Mouse (Mus musculus) MEL (cell line): Measurements from ENCODE around the gene Icos. TPM values are rescaled to one million over a fixed set of nuclear protein-coding genes. Genes with fewer than 3 reads are reported as not detected.

Experiments
- DNase-seq: peaks from one replicate; pipeline ENCODE4 v3.0.0; 2011; ENCODE audit warnings: low read depth, low spot score
- H3K27ac ChIP-seq: 2 replicates; pipeline ENCODE4 v1.5.1; 2012; ENCODE audit warnings: low read depth, mild to moderate bottlenecking, control low read depth, low read length, moderate library complexity; ENCODE audit not compliant: control insufficient read depth
- H3K27me3 ChIP-seq, 2 experiments: fragments of 150-350 bp in 1 of 2; sonication (generic) in 1 of 2; 2 replicates each; pipeline ENCODE4 v1.6.1; 2012; ENCODE audit warnings: low read length in 2 of 2, mild to moderate bottlenecking in 2 of 2, improper control_type of control experiment in 1 of 2, moderate library complexity in 1 of 2; ENCODE audit not compliant: insufficient read depth in 2 of 2, control insufficient read depth in 1 of 2
- H3K36me3 ChIP-seq, 2 experiments: 2 replicates each; pipeline ENCODE4 v1.6.1; 2012 to 2014; ENCODE audit warnings: low read length in 2 of 2, improper control_type of control experiment in 1 of 2, inconsistent platforms in 1 of 2, mild to moderate bottlenecking in 1 of 2; ENCODE audit not compliant: insufficient read depth in 2 of 2, control insufficient read depth in 1 of 2
- H3K4me1 ChIP-seq, 2 experiments: fragments of 150-350 bp in 1 of 2; sonication (generic) in 1 of 2; 2 replicates each; pipeline ENCODE4 v1.6.1; 2012; ENCODE audit warnings: low read length in 2 of 2, improper control_type of control experiment in 1 of 2, mild to moderate bottlenecking in 1 of 2; ENCODE audit not compliant: insufficient read depth in 2 of 2, control insufficient read depth in 1 of 2
- H3K4me3 ChIP-seq, 2 experiments: fragments of 150-350 bp in 1 of 2; sonication (generic) in 1 of 2; 2 replicates each; pipeline ENCODE4 v1.5.1; 2012; ENCODE audit warnings: low read depth in 2 of 2, low read length in 2 of 2, mild to moderate bottlenecking in 2 of 2, moderate library complexity in 2 of 2, control low read depth in 1 of 2, improper control_type of control experiment in 1 of 2; ENCODE audit not compliant: control insufficient read depth in 1 of 2, insufficient read depth in 1 of 2
- H3K79me2 ChIP-seq: 2 replicates; pipeline ENCODE4 v1.6.1; 2012; ENCODE audit warnings: mild to moderate bottlenecking, low read length, moderate library complexity; ENCODE audit not compliant: control insufficient read depth, poor library complexity, insufficient read depth
- H3K9ac ChIP-seq: 2 replicates; pipeline ENCODE4 v1.6.1; 2012; ENCODE audit warnings: low read depth, mild to moderate bottlenecking, control low read depth, low read length, moderate library complexity; ENCODE audit not compliant: control insufficient read depth, poor library complexity, severe bottlenecking
- H3K9me3 ChIP-seq: fragments of 150-350 bp; sonication (generic); replicated peaks from 2 replicates; pipeline ENCODE4 v1.6.1; 2012; ENCODE audit warnings: mild to moderate bottlenecking, low read length, improper control_type of control experiment, moderate library complexity; ENCODE audit not compliant: insufficient read depth
- BHLHE40 ChIP-seq: IDR thresholded peaks from 2 replicates; pipeline ENCODE4 v1.6.1; 2012; ENCODE audit warnings: low read depth, mild to moderate bottlenecking, inconsistent platforms, low read length, improper control_type of control experiment, borderline replicate concordance
- E2F4 ChIP-seq: IDR thresholded peaks from 2 replicates; pipeline ENCODE4 v1.6.1; 2011; ENCODE audit warnings: low read depth, low read length, improper control_type of control experiment, borderline replicate concordance
- ELF1 ChIP-seq: IDR thresholded peaks from 2 replicates; pipeline ENCODE4 v1.6.1; 2014; ENCODE audit warnings: low read depth, mild to moderate bottlenecking, inconsistent platforms, low read length, improper control_type of control experiment, moderate library complexity
- ETS1 ChIP-seq: IDR thresholded peaks from 2 replicates; pipeline ENCODE4 v1.6.1; 2012; ENCODE audit warnings: low read depth, mild to moderate bottlenecking, inconsistent platforms, low read length, improper control_type of control experiment, moderate library complexity
- GABPA ChIP-seq: IDR thresholded peaks from 2 replicates; pipeline ENCODE4 v1.6.1; 2012; ENCODE audit warnings: low read depth, mild to moderate bottlenecking, inconsistent platforms, low read length, improper control_type of control experiment, moderate library complexity
- GATA1 ChIP-seq: IDR thresholded peaks from 2 replicates; pipeline ENCODE4 v1.6.1; 2011; ENCODE audit warnings: low read depth, low read length, improper control_type of control experiment
- HCFC1 ChIP-seq: IDR thresholded peaks from 2 replicates; pipeline ENCODE4 v1.6.1; 2012; ENCODE audit warnings: low read depth, mild to moderate bottlenecking, inconsistent platforms, low read length, improper control_type of control experiment, moderate library complexity
- MAX ChIP-seq: IDR thresholded peaks from 2 replicates; pipeline ENCODE4 v1.6.1; 2011; ENCODE audit warnings: low read length, improper control_type of control experiment
- MEF2A ChIP-seq: IDR thresholded peaks from 2 replicates; pipeline ENCODE4 v1.6.1; 2014; ENCODE audit warnings: low read depth, mild to moderate bottlenecking, inconsistent platforms, low read length, improper control_type of control experiment; ENCODE audit not compliant: poor library complexity, insufficient replicate concordance, severe bottlenecking; ENCODE audit errors: extremely low read depth
- MYB ChIP-seq: IDR thresholded peaks from 2 replicates; pipeline ENCODE4 v1.6.1; 2011; ENCODE audit warnings: mild to moderate bottlenecking, low read depth, low read length, improper control_type of control experiment
- MYC ChIP-seq: IDR thresholded peaks from 2 replicates; pipeline ENCODE4 v1.6.1; 2011; ENCODE audit warnings: low read depth, mild to moderate bottlenecking, low read length, improper control_type of control experiment, moderate library complexity
- POLR2A ChIP-seq, 2 experiments: IDR thresholded peaks; 2 replicates each; pipeline ENCODE4 v1.6.1; 2011 to 2012; ENCODE audit warnings: low read length in 2 of 2, mild to moderate bottlenecking in 2 of 2, control low read depth in 1 of 2, improper control_type of control experiment in 1 of 2, low read depth in 1 of 2, moderate library complexity in 1 of 2; ENCODE audit not compliant: control insufficient read depth in 1 of 2, insufficient read depth in 1 of 2, poor library complexity in 1 of 2
- RAD21 ChIP-seq: IDR thresholded peaks from 2 replicates; pipeline ENCODE4 v1.6.1; 2011; ENCODE audit warnings: mild to moderate bottlenecking, low read depth, low read length, improper control_type of control experiment
- TAL1 ChIP-seq: IDR thresholded peaks from 2 replicates; pipeline ENCODE4 v1.6.1; 2012; ENCODE audit warnings: mild to moderate bottlenecking, inconsistent platforms, low read length, moderate library complexity, mixed read lengths
- TCF12 ChIP-seq: IDR thresholded peaks from 2 replicates; pipeline ENCODE4 v1.6.1; 2014; ENCODE audit warnings: low read depth, mild to moderate bottlenecking, inconsistent platforms, low read length, improper control_type of control experiment, moderate library complexity
- ZC3H11A ChIP-seq: IDR thresholded peaks from 2 replicates; pipeline ENCODE4 v1.6.1; 2012; ENCODE audit warnings: low read depth, mild to moderate bottlenecking, inconsistent platforms, low read length, improper control_type of control experiment
- ZKSCAN1 ChIP-seq: IDR thresholded peaks from 2 replicates; pipeline ENCODE4 v1.6.1; 2012; ENCODE audit warnings: low read depth, mild to moderate bottlenecking, inconsistent platforms, low read length, improper control_type of control experiment, moderate library complexity
- ZNF384 ChIP-seq: IDR thresholded peaks from 2 replicates; pipeline ENCODE4 v1.6.1; 2012; ENCODE audit warnings: low read depth, mild to moderate bottlenecking, inconsistent platforms, low read length, improper control_type of control experiment
- polyA plus RNA-seq, 2 experiments: library from polyadenylated mRNA; stranded (reverse) in 1 of 2; unstranded in 1 of 2; fragments of >175 nt in 1 of 2; fragments of >200 nt in 1 of 2; gene quantifications; 2 replicates each; pipeline versions ENCODE4 v1.2.1 to v1.2.4; 2012; ENCODE audit warnings: low replicate concordance in 2 of 2, low read depth in 1 of 2; ENCODE audit not compliant: insufficient read length in 2 of 2, insufficient read depth in 1 of 2, missing spikeins in 1 of 2
- total RNA-seq: library from RNA; depleted of rRNA; stranded (reverse); fragments of 300-350 nt; gene quantifications from 2 replicates; pipeline ENCODE4 v1.2.3, GENCODE M21; 2012

Gene Icos
- total and polyA plus RNA-seq, 3 experiments: not detected

GRCm38 (mm10) chr1:60998689-60999088, 21.0 kb downstream of the Icos start:
- no peak for DNase-seq
- no peak overlapping the region for H3K4me3 ChIP-seq
- no peaks in the 10 kb centered on the region for H3K79me2 ChIP-seq
- H3K9me3 ChIP-seq: no peaks in the 10 kb centered on the region
- no peak for TF ChIP-seq MAX
- no peak for TF ChIP-seq MYB
- TF ChIP-seq TAL1: no peak
- TF ChIP-seq BHLHE40: no peak
- TF ChIP-seq, all 39 proteins: peak for 0
- H3K36me3 ChIP-seq: no peaks in the 10 kb centered on the region
- no peaks in the 10 kb centered on the region for H3K27me3 ChIP-seq
- no peaks in the 10 kb centered on the region for H3K4me1 ChIP-seq
- no peak overlapping the region for H3K9ac ChIP-seq
- H3K27ac ChIP-seq: no peak overlapping the region

- no peaks in the 10 kb centered on the region for H3K4me1 ChIP-seq
- no peaks in the 10 kb centered on the region for H3K27me3 ChIP-seq
- H3K36me3 ChIP-seq: no peaks in the 10 kb centered on the region
- TF ChIP-seq HCFC1 (no peak), MAX (no peak), ZKSCAN1 (no peak)
- no peaks in the 10 kb centered on the region for H3K79me2 ChIP-seq
- DNase-seq: no peak
- H3K9me3 ChIP-seq: no peaks in the 10 kb centered on the region
- no peak overlapping the region for H3K4me3 ChIP-seq
- H3K9ac ChIP-seq: no peak overlapping the region
- no peak overlapping the region for H3K27ac ChIP-seq
These were observed 24.1 kb downstream of the Icos start for GRCm38 (mm10) chr1:61001786-61002354.

GRCm38 (mm10) chr1:61006229-61006628, 28.5 kb downstream of the Icos start:
- H3K4me1 ChIP-seq: no peaks in the 10 kb centered on the region
- H3K27me3 ChIP-seq: no peaks in the 10 kb centered on the region
- H3K9ac ChIP-seq: no peak overlapping the region
- H3K79me2 ChIP-seq: no peaks in the 10 kb centered on the region
- no peak overlapping the region for H3K27ac ChIP-seq
- no peak for DNase-seq
- no peak for TF ChIP-seq RAD21
- TF ChIP-seq MEF2A: no peak
- no peak for TF ChIP-seq MAX
- TF ChIP-seq POLR2A (IDR thresholded peaks at IDR 0.05; ENCODE audit: control insufficient read depth in 1 of 2, insufficient read depth in 1 of 2, low read depth in 1 of 2, low read length in 2 of 2, poor library complexity in 1 of 2): no peak
- TF ChIP-seq ZNF384: no peak
- TF ChIP-seq GATA1: no peak
- no peak for TF ChIP-seq ETS1
- no peak for TF ChIP-seq BHLHE40
- no peak for TF ChIP-seq ZC3H11A
- TF ChIP-seq E2F4: no peak
- TF ChIP-seq ELF1: no peak
- TF ChIP-seq GABPA: no peak
- TF ChIP-seq MYC: no peak
- no peak for TF ChIP-seq TCF12
- H3K4me3 ChIP-seq: no peak overlapping the region
- no peaks in the 10 kb centered on the region for H3K36me3 ChIP-seq
- no peaks in the 10 kb centered on the region for H3K9me3 ChIP-seq
